Mouse (Mus musculus) adrenal gland, postnatal 36 days (tissue): ENCODE results near the gene Stub1. TPM values are rescaled to one million over a fixed set of nuclear protein-coding genes. Genes with fewer than 3 reads are reported as not detected.

ENCODE experiments used
- DNase-seq, 2 experiments: peaks; one replicate each; pipeline ENCODE4 v3.0.0; 2021; ENCODE audit warnings: mixed read lengths in 1 of 2
- long read RNA-seq, 2 experiments: library from polyadenylated mRNA; stranded (forward); transcript quantifications; one replicate each; pipeline ENCODE4 v2.0.0; 2021; ENCODE audit warnings: borderline sequencing depth in 2 of 2
- total RNA-seq, 2 experiments: library from RNA; stranded (reverse); gene quantifications; 2 replicates each; pipeline ENCODE4 v1.2.3; 2021

Stub1 gene
- total RNA-seq: 100 to 1,000 TPM; 167 to 173 TPM
- long read RNA-seq, experiment 1, transcript Stub1-201 (7 exons, 1,803 nt): major isoform, 279 of 399 reads
- long read RNA-seq, experiment 1, transcript Stub1-207 (7 exons, 1,341 nt): minor isoform, 10 of 399 reads
- long read RNA-seq, experiment 1, transcript Stub1-202 (5 exons, 1,498 nt): minor isoform, 10 of 399 reads
- long read RNA-seq, experiment 1, transcript Stub1-206 (6 exons, 1,408 nt): minor isoform, 29 of 399 reads
- long read RNA-seq, experiment 1, partial matches to known transcripts: 12 of 399 reads
- long read RNA-seq, experiment 1, other reads (novel, unspliced or antisense): 53 of 399 reads
- long read RNA-seq, experiment 2, transcript Stub1-201 (7 exons, 1,803 nt): major isoform, 109 of 162 reads
- long read RNA-seq, experiment 2, transcript Stub1-206 (6 exons, 1,408 nt): minor isoform, 12 of 162 reads
- long read RNA-seq, experiment 2, transcript Stub1-207 (7 exons, 1,341 nt): minor isoform, 6 of 162 reads
- long read RNA-seq, experiment 2, partial matches to known transcripts: 10 of 162 reads
- long read RNA-seq, experiment 2, other reads (novel, unspliced or antisense): 22 of 162 reads

- DNase-seq: peak; percentile 95
These were observed at the start of gene Stub1 for GRCm38 (mm10) chr17:25833291-25833663. Stub1 (minus strand) TSS chr17:25833404.

GRCm38 (mm10) chr17:25882306-25882705, 49.1 kb upstream of the Stub1 start:
- peak in 1 of 2 experiments; percentile 46 for DNase-seq

- DNase-seq: peak in 1 of 2 experiments; percentile 7
These were observed 48.5 kb upstream of the Stub1 start for GRCm38 (mm10) chr17:25881691-25882090.

DNA sequence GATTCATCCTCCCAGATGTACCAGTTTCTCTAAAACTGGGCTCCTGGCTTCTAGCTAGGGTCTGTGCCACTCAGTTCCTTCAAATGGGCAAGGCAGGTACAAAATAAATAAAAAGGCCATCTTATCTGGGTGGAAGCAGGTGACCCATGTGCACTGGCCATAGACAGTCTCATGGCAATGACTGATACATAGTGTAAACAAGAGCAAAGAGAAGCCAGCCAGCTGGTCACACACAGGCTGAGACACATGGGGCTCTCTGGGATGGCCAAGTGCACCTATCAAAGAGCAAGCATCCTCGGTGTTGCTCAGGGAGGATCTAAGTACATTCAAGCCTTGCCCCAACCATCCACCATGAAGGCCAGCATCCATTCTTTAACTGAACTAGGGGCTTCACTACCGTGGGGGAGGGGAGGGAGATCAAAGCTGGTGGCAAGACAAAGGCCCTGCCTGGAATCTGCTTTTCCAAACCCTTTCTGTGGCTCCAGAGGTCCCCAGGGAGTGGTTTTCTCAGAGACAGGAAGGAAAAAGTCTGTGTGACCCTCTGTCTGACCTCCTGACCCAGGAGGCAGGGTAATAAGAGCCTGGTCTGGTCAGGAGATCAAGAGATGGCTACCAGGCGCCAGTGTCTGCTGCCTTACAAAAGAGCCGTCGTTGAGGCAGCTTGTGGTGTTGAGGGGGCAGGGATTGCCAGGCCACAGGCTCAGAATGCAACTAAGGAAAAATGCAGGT, 47.9 kb upstream of the Stub1 start:
- peak in 1 of 2 experiments; percentile 53 for DNase-seq

GRCm38 (mm10) chr17:25880196-25880910, 47.1 kb upstream of the Stub1 start, which contains the start of gene Wfikkn1:
Wfikkn1 (minus strand) TSS chr17:25880858.
- DNase-seq: peak in 1 of 2 experiments; percentile 4

DNA sequence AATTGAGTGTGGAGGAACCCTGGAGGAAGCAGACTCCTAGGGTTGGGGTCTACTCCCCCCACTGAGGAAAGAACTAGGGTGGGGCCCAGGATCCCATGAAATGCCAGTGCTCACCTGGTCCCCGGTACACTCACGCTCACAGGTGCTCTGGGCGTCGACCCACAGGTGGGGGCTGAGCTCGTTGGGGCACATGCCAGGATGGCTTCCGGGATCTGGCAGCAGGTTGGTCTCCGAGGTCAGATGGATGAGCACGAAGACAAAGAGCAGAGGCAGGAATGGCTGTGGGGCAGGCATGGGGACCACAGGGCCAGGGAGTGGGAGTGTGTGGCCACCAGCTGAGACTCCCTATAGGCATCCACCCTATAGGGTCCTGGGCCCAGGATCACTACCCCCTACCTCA, 46.5 kb upstream of the Stub1 start:
- DNase-seq: peak in 1 of 2 experiments; percentile 15

DNA sequence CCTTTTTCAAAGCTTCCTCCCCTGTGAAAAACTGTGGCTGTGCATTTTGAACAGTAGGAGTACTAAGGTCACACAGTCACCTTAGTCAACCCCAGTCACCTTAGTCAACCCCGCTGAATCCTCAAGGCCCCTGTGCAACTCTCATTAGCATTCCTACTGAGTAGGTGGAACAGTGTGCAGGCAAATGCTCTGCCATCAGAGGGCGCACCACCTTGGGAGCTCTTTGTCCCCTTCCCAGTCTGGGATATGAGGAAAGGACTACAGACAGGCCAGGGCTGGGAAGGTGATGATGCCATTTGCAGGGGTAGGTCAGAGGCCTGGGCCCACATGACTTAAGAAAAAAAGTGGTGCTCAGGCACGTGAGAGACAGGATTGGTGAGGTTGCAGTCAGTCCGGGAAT, 46.1 kb upstream of the Stub1 start:
- peak; percentile 69 to 72 for DNase-seq

GRCm38 (mm10) chr17:25878611-25879180, 45.5 kb upstream of the Stub1 start:
- DNase-seq: no peak

DNA sequence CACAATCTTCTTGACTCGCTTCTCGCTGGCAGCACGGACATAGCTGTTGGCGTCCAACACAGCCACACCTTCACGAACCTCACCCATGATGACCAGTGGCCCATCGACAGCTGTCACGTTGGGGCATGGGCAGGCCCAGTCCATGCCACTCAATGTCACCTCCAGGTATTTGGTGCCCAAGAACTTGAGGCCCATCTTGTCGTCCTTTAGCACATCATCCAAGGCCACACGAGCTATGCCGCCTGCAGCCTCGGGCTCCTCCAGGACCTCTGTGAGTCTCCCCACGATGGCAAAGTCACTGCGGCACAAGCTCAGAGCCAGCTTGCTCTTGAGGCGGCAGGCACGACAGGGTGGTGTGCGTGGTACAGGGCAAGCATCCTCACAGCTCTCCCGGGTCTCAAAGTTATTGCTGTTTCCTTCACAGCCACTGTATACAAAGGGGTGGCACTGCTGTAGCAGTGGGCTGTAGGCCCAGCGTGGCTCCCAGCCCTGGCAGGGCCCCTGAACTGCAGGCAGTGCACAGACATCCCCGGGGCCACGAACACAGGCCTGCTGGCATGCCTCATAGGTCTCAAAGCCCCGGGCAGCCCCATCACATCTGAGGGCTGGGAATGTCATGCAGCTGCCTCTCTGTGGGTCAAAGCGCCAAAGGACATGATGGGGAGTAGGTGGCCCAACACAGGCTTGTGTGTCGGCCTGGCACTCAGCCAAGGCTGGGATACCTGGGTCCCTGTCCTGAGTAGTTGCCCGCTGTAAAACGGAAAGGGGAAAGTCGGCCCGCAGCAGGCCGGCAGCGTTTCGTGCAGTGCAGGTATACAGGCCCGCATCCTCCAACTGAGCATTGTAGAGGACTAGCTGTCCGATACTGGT, 44.8 kb upstream of the Stub1 start:
- DNase-seq: no peak

DNA sequence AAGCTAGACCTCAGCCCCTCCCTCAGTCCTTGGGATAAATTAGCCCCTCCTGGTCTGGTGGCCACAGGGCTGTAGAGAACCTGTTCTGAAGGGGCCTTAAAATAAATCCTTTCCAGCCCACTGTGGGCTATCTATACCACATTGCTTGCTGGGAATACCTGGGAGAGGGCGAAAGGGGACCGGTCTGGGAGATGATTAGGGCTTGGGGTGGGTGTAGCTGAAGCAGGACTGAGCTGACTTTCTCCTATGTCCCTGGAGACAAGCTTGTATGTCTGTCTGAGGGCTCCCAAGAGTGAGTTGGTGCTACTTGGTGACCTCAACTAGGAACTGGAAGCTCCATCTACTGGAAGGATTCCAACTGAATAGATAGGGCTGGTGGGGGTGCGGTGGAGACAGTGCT, 43.8 kb upstream of the Stub1 start:
- no peak for DNase-seq

- DNase-seq: peak in 1 of 2 experiments; percentile 53
These were observed 43.2 kb upstream of the Stub1 start for GRCm38 (mm10) chr17:25876347-25876915.

- peak; percentile 93 to 95 for DNase-seq
These were observed 42.2 kb upstream of the Stub1 start for GRCm38 (mm10) chr17:25875171-25876136.

GRCm38 (mm10) chr17:25874721-25875170, 41.5 kb upstream of the Stub1 start, which contains the start of gene Mettl26:
Mettl26 (plus strand) TSS chr17:25875074.
- peak; percentile 90 to 91 for DNase-seq

DNA sequence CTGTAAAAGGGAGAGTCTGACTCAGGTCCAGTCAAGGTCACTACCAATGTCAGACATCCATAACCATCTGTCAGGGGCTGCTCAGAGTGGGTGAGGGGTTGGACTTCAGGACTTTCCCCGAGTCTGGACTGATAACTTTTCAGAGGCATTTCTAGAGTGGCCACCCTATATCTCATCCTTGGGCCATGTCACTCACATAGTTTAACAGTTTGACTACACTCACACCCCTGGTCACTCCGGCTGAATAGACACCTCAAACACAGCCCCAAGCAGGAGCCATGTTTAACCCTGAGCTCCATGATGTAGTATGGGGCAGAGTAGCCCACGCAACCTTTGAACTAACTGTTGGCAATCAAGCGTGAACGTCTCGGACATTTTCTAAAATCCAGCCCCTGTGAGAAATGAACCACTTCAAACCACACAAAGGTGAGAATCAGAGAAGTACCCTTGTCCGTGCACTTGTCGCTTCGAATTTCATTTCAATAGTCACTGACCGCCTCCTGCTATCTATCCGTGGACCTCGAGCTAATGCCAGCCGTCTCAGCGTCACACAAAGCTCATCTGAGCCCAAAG, 41.0 kb upstream of the Stub1 start:
- DNase-seq: peak; percentile 65 to 67

DNA sequence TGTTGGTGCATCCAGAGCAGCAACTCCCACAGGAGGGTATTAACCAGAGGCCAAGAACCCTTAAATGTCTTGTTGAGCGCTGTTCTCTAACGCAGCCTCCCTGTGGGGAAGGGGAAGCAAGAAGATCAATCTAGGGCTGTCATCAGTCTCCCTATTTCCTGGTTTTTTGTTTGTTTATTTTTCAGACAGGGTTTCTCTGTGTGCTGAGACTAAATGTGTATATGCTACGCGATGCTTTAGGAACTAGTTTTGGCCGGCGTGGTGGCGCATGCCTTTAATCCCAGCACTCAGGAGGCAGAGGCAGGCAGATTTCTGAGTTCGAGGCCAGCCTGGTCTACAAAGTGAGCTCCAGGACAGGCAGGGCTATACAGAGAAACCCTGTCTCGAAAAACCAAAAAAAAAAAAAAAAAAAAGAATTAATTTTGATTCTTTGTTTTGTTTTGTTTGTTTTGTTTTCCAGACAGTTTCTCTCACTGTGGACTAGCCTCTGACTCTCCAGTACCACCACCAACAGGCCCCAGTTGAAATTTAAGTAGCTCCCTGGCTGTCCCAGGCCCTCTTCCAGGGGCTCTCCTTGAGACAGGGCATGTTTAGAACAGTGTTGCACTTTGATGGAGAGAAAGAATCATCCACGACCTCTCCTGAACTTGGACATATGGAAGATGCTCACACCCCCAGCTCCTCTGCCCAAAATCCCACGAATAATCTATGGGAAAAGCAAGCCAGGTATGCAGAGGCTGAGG, 40.4 kb upstream of the Stub1 start:
- DNase-seq: no peak

- DNase-seq: no peak
These were observed 39.5 kb upstream of the Stub1 start for GRCm38 (mm10) chr17:25872676-25873075.

DNA sequence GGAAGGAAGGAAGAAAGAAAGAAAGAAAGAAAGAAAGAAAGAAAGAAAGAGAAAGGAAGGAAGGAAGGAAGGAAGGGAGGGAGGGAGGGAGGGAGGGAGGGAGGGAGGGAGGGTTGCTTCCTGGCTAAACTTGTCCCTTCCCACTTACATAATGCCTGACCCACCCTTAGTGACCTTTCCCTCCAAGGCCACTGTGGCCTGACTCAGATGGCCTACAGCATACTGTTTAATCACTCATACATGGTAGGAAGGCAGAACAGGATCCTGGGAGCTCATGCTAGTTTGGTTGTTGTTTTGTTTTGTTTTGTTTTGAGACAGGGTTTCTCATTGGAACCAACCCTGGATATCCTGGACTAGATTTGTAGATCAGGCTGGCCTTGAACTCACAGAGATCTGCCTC, 38.4 kb upstream of the Stub1 start:
- DNase-seq: peak; percentile 75 to 82

GRCm38 (mm10) chr17:25869954-25870353, 36.8 kb upstream of the Stub1 start:
- no peak for DNase-seq
